Mouse (Mus musculus) T-cell, adult 2 months (primary cell): ENCODE results near the gene Vmn2r34.
"Not testable (repeated sequence)": the region's sequence is repeated elsewhere in the genome, so short reads cannot be mapped to it uniquely, and the experiment has no call there.

Experiments
- DNase-seq: peaks from one replicate; pipeline ENCODE4 v3.0.0; 2022; ENCODE audit warnings: low spot score

Vmn2r34 gene

GRCm38 (mm10) chr7:7689413-7689812 lies at the start of gene Vmn2r34:
Vmn2r34 (minus strand) TSS chr7:7689513.
- not testable (repeated sequence) for DNase-seq

- DNase-seq = not testable (repeated sequence)
Measured at GRCm38 (mm10) chr7:7674032-7674431, 15.3 kb downstream of the Vmn2r34 start.
